Mouse (Mus musculus) embryonic fibroblast, embryonic 13.5 days (primary cell): ENCODE data around the gene Sbk1. TPM values are rescaled to one million over a fixed set of nuclear protein-coding genes. Genes with fewer than 3 reads are reported as not detected.

Experiments used
- H3K27ac ChIP-seq: 2 replicates; pipeline ENCODE4 v1.5.1; 2012; ENCODE audit warnings: low read length, control low read depth, inconsistent platforms; ENCODE audit not compliant: insufficient read depth
- H3K4me1 ChIP-seq: 2 replicates; pipeline ENCODE4 v1.6.1; 2011; ENCODE audit warnings: low read length; ENCODE audit not compliant: control insufficient read depth, insufficient read depth
- H3K4me3 ChIP-seq: 2 replicates; pipeline ENCODE4 v1.5.1; 2011; ENCODE audit warnings: mild to moderate bottlenecking, control low read depth, low read length; ENCODE audit not compliant: insufficient read depth
- CTCF ChIP-seq: IDR thresholded peaks from 2 replicates; pipeline ENCODE4 v1.5.1; 2011; ENCODE audit warnings: mild to moderate bottlenecking, control low read depth, low read length, moderate library complexity, borderline replicate concordance; ENCODE audit not compliant: insufficient read depth
- POLR2A ChIP-seq: IDR thresholded peaks from 2 replicates; pipeline ENCODE4 v1.6.1; 2011; ENCODE audit warnings: low read depth, mild to moderate bottlenecking, control low read depth, low read length, moderate library complexity
- polyA plus RNA-seq: library from polyadenylated mRNA; stranded (reverse); fragments of >200 nt; gene quantifications from 2 replicates; pipeline ENCODE4 v1.2.4, GENCODE M21; 2011; ENCODE audit warnings: low read depth; ENCODE audit not compliant: missing spikeins, insufficient read length

Gene Sbk1
- polyA plus RNA-seq, 1 experiment, result 5.8 TPM

- Histone ChIP-seq H3K27ac (no peak overlapping the region), H3K4me1 (no peaks in the 10 kb centered on the region), H3K4me3 (no peak overlapping the region)
- TF ChIP-seq POLR2A, result no peak
- TF ChIP-seq CTCF, result no peak
Observed at GRCm38 (mm10) chr7:126329907-126330645, 57.7 kb downstream of the Sbk1 start.

GRCm38 (mm10) chr7:126330693-126331092 lies 58.3 kb downstream of the Sbk1 start:
- no peak overlapping the region for H3K27ac ChIP-seq
- TF ChIP-seq CTCF (no peak), POLR2A (no peak)
- H3K4me3 ChIP-seq, result no peak overlapping the region
- no peaks in the 10 kb centered on the region for H3K4me1 ChIP-seq

- H3K4me1 ChIP-seq, result no peaks in the 10 kb centered on the region
- H3K4me3 ChIP-seq, result no peak overlapping the region
- TF ChIP-seq CTCF, result no peak
- TF ChIP-seq POLR2A, result no peak
- no peak overlapping the region for H3K27ac ChIP-seq
Observed at GRCm38 (mm10) chr7:126332691-126333090, 60.3 kb downstream of the Sbk1 start.

GRCm38 (mm10) chr7:126335556-126335955 lies 63.1 kb downstream of the Sbk1 start:
- TF ChIP-seq POLR2A (no peak), CTCF (no peak)
- no peak overlapping the region for H3K27ac ChIP-seq
- no peaks in the 10 kb centered on the region for H3K4me1 ChIP-seq
- no peak overlapping the region for H3K4me3 ChIP-seq

- TF ChIP-seq POLR2A, result no peak
- no peak for TF ChIP-seq CTCF
- Histone ChIP-seq H3K4me3 (no peak overlapping the region), H3K4me1 (no peaks in the 10 kb centered on the region), H3K27ac (no peak overlapping the region)
Observed at GRCm38 (mm10) chr7:126338906-126339305, 66.5 kb downstream of the Sbk1 start.

- no peak for TF ChIP-seq POLR2A
- TF ChIP-seq CTCF, result no peak
- no peaks in the 10 kb centered on the region for H3K4me1 ChIP-seq
- H3K4me3 ChIP-seq, result no peak overlapping the region
- no peak overlapping the region for H3K27ac ChIP-seq
Observed at GRCm38 (mm10) chr7:126339521-126339971, 67.1 kb downstream of the Sbk1 start.

GRCm38 (mm10) chr7:126340206-126340618 lies 67.8 kb downstream of the Sbk1 start:
- no peak overlapping the region for H3K27ac ChIP-seq
- H3K4me1 ChIP-seq, result no peaks in the 10 kb centered on the region
- H3K4me3 ChIP-seq, result no peak overlapping the region
- no peak for TF ChIP-seq CTCF
- no peak for TF ChIP-seq POLR2A

- Histone ChIP-seq H3K4me1 (no peaks in the 10 kb centered on the region), H3K27ac (no peak overlapping the region), H3K4me3 (no peak overlapping the region)
- TF ChIP-seq CTCF, result no peak
- TF ChIP-seq POLR2A, result no peak
Observed at GRCm38 (mm10) chr7:126340896-126341295, 68.5 kb downstream of the Sbk1 start.

Other genes with a start within 250 kb of the Sbk1 start
- gene Gsg1l, start 190.2 kb upstream of the Sbk1 start, polyA plus RNA-seq, result not detected in 2 replicates
- gene Xpo6, start 72.1 kb upstream of the Sbk1 start, polyA plus RNA-seq, result 108 and 115 TPM in 2 replicates
- 0.35 and 0.75 TPM in 2 replicates for gene Lat, start 97.0 kb downstream of the Sbk1 start, polyA plus RNA-seq
- 34.6 and 40.2 TPM in 2 replicates for gene Spns1, start 104.8 kb downstream of the Sbk1 start, polyA plus RNA-seq
- gene Nfatc2ip, start 124.1 kb downstream of the Sbk1 start, polyA plus RNA-seq, result 4.4 and 7.4 TPM in 2 replicates
- gene Cd19, start 142.3 kb downstream of the Sbk1 start, polyA plus RNA-seq, result not detected in 2 replicates
- 13.3 and 20.6 TPM in 2 replicates for gene Rabep2, start 156.1 kb downstream of the Sbk1 start, polyA plus RNA-seq
- not detected in 2 replicates for gene Atp2a1, start 190.5 kb downstream of the Sbk1 start, polyA plus RNA-seq
- gene Sh2b1, start 202.8 kb downstream of the Sbk1 start, polyA plus RNA-seq, result 27.7 and 31.3 TPM in 2 replicates
- 71.4 and 77.9 TPM in 2 replicates for gene Tufm, start 214.7 kb downstream of the Sbk1 start, polyA plus RNA-seq
- gene Atxn2l, start 230.8 kb downstream of the Sbk1 start, polyA plus RNA-seq, result 131 and 149 TPM in 2 replicates